Mouse (Mus musculus) kidney, adult 11 months (tissue): ENCODE measurements at regions not wholly inside any gene's neighbourhood (a gene's known extent, or its start where the extent isn't known, plus 50 kb on each side); places are given as distances from the start of the nearest gene placed in this dataset.

Experiments used
- DNase-seq: peaks from one replicate; pipeline ENCODE4 v3.0.0; 2022

GRCm38 (mm10) chr2:83224018-83224417 lies 280.6 kb downstream of the Fsip2 start:
- DNase-seq: no peak

GRCm38 (mm10) chr2:83226198-83226597 lies 282.8 kb downstream of the Fsip2 start:
- no peak for DNase-seq

DNA sequence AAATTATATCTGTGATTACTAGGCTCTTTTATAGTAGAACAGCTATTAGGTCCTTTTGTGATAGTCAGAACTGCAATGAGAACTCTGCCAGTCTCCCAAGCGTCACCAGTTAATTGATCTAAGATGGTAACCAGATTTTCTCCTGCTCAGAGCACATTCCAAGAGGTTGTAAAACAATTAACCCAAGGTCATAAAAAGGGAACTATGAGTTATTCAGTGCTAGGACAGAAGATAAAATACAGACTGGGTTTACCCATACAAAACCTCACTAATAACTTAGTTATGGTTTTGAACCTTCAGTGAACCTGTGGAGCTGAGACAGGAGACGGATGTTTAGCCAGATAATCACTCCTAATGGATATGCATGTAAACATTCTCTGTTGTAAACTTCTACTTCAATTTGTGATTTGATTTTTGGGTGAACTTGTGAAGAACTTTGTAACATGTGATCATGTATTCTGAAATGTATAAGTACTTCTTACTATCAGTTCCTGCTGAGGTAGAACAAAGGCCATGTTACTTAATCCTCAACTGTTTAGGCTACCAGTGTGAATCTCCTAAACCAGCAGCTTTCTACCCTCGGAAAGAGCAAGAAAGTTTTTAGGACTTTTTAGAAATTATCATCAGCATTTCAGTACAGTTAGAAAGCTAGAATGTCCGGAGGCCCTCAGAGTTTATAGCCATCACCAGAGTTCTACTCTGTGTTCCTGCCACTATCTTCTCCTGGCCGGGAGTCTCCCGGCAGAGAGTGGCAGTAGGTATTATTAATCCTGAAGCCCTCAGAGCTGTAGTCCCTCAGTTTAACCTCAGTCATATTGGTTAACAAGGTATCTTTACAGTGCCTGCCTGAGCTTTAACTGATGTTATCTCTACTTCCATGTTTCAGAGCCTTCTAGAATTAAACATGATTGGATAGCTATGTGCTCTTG lies 308.0 kb downstream of the Fsip2 start:
- DNase-seq: no peak

- DNase-seq: peak; percentile 10
Measured at GRCm38 (mm10) chr2:83256811-83257321, 313.4 kb downstream of the Fsip2 start.

DNA sequence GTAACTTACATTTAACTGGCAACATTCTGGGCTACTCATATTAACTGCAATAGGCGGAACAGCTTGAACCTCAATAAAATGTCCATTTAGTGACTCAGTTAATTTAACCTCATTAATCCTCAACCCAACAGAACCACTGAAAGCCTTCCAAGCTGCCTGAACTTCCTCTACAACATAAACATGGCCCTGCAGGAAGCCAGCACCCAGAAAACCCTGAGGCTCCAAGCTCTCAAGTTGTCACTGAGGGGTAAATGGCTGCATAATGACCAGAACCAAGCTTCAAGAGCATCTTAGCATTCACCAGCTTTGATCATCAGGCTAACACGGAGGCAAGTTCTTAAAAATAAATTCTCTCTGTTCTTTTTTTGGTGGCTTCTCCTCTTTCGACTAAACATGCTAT lies 315.2 kb downstream of the Fsip2 start:
- no peak for DNase-seq

GRCm38 (mm10) chr2:83303515-83303914 lies 340.7 kb upstream of the Zc3h15 start:
- DNase-seq: no peak

DNA sequence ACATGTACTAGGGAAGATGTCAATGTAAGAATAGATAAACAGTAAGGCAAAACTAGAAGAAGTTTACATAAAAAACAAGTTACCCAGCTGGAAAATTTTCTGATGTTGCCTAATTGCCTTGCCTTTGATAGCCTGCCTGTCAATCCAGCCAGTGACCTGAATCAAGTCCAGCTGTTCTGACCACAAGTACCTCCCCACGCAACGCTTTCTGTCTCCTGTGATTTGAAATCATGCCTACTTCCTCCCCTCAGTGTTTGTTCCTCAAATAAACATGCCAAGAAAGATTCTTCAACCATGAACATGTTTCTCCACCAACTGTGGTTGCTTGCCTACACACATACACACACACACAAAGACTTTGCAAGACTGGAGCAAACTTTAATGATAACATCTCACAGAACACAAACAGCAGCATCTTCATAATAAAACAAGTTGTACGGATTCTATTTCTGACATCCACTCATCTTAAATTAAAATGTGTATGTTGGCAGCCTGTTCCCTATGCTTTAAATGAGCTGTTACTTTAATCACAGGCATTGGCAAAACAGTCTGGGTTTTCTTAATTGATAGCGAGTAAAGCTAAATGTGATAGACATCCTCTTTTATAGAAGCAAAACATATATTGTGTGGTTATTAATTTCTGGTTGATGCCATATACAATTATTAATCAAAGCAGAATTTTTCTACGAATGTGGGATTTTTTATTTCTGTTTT lies 312.0 kb upstream of the Zc3h15 start:
- no peak for DNase-seq

DNA sequence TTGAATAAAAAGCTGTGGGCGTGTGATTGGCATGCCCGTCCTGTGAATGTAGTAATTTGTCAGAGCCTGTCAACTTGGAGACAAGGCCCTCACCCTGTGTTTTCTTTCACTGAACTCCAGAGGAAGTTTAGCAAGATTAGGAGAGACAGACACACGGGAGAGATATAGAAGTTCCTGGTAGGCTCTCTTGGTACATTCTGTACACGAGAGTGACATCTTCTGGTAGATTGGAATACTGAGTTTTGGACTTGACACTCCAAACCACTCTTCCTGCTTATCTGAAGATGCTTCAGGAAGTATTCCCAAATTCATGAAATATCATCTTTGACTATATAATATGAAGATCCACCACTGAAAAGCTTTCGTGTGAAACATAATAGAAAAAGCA lies 311.5 kb upstream of the Zc3h15 start:
- no peak for DNase-seq

DNA sequence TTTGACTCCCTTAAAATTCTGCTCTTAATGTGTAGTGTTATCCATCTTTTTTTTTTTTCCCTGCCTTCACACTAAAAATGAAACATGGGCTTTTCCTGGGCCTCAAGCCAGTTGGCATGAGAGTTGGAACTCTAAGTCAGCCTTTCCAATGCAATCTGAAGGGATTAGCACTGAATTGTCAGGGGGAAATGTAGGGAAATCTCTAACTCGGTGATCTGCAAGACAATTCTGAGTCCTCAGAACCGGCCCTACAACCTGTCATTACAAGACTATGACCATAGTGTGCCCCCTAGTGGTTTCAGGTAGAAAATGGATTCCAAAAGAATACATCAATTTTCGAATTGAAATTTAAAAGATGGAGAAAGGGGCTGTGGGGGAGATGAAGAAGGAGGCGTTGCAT lies 306.9 kb upstream of the Zc3h15 start:
- DNase-seq: no peak

- no peak for DNase-seq
Measured at GRCm38 (mm10) chr2:83340168-83340567, 304.1 kb upstream of the Zc3h15 start.
